Mouse (Mus musculus): Measurements from ENCODE around the gene March8. TPM values are rescaled to one million over a fixed set of nuclear protein-coding genes. Genes with fewer than 3 reads are reported as not detected.

March8 gene
- 68.5 and 68.9 TPM in 2 replicates for polyA plus RNA-seq (2015; fragmentation: Nextera tagmentation; extraction: Ambion mirVana)

- Histone ChIP-seq H3K27me3 (peaks cover 4% of the 10 kb centered on the region; the same call in 1 of the 2 replicates), H3K9ac (replicated peaks) (peak within 1 kb of the TSS; percentile 86), H3K9me3 (no peaks in the 10 kb centered on the region), H3K27ac (peak within 1 kb of the TSS; percentile 79), H3K36me3 (peaks cover 8% of the 10 kb centered on the region; the same call in 1 of the 2 replicates), H3K4me3 (replicated peaks) (peak within 1 kb of the TSS; percentile 93), H3K4me2 (replicated peaks) (peak within 1 kb of the TSS; percentile 61), H3K4me1 (replicated peaks) (peaks cover 19% of the 10 kb centered on the region)
- ATAC-seq, result peak; percentile 97
- under 1% methylated on average over 74 of the region's 75 CpGs for WGBS
Measured at GRCm38 (mm10) chr6:116337835-116338501, at the start of gene March8. Gene March8, plus strand, starts transcription at chr6:116338024.

GRCm38 (mm10) chr6:116311411-116311810 is 26.4 kb upstream of the March8 start:
- Histone ChIP-seq H3K36me3 (0 out of 2 replicates have a peak, but pooled peaks cover 4% of the 10 kb centered on the region), H3K4me1 (replicated peaks) (no peaks in the 10 kb centered on the region), H3K9me3 (no peaks in the 10 kb centered on the region), H3K4me3 (replicated peaks) (no peak overlapping the region), H3K27me3 (no peaks in the 10 kb centered on the region), H3K27ac (no peak overlapping the region), H3K4me2 (replicated peaks) (no peak overlapping the region), H3K9ac (replicated peaks) (no peak overlapping the region)
- ATAC-seq, result no peak
- WGBS, result 98% methylated on average over 2 of the region's 2 CpGs

GRCm38 (mm10) chr6:116319259-116319658 is 18.6 kb upstream of the March8 start:
- Histone ChIP-seq H3K27me3 (no peaks in the 10 kb centered on the region), H3K27ac (no peak overlapping the region), H3K4me2 (replicated peaks) (no peak overlapping the region), H3K4me3 (replicated peaks) (no peak overlapping the region), H3K36me3 (0 out of 2 replicates have a peak, but pooled peaks cover 2% of the 10 kb centered on the region), H3K4me1 (replicated peaks) (no peaks in the 10 kb centered on the region), H3K9me3 (no peaks in the 10 kb centered on the region), H3K9ac (replicated peaks) (no peak overlapping the region)
- 94% methylated on average over 3 of the region's 3 CpGs for WGBS
- no peak for ATAC-seq

GRCm38 (mm10) chr6:116326641-116327040 is 11.2 kb upstream of the March8 start:
- Histone ChIP-seq H3K4me1 (replicated peaks) (no peaks in the 10 kb centered on the region), H3K9ac (replicated peaks) (no peak overlapping the region), H3K36me3 (no peaks in the 10 kb centered on the region), H3K27ac (no peak overlapping the region), H3K27me3 (no peaks in the 10 kb centered on the region), H3K4me3 (replicated peaks) (no peak overlapping the region), H3K9me3 (no peaks in the 10 kb centered on the region), H3K4me2 (replicated peaks) (no peak overlapping the region)
- WGBS, result 83% methylated on average over 3 of the region's 3 CpGs
- ATAC-seq, result no peak

- no peak overlapping the region for H3K9ac ChIP-seq (replicated peaks)
- peaks cover 4% of the 10 kb centered on the region; the same call in 1 of the 2 replicates for H3K27me3 ChIP-seq
- H3K9me3 ChIP-seq, result no peaks in the 10 kb centered on the region
- ATAC-seq, result no peak
- H3K36me3 ChIP-seq, result no peaks in the 10 kb centered on the region
- no peak overlapping the region for H3K4me2 ChIP-seq (replicated peaks)
- H3K4me3 ChIP-seq (replicated peaks), result no peak overlapping the region
- WGBS, result 95% methylated on average over 2 of the region's 2 CpGs
- no peaks in the 10 kb centered on the region for H3K4me1 ChIP-seq (replicated peaks)
- H3K27ac ChIP-seq, result no peak overlapping the region
Measured at GRCm38 (mm10) chr6:116331396-116331795, 6.4 kb upstream of the March8 start.

- 4% methylated on average over 7 of the region's 7 CpGs for WGBS
- Histone ChIP-seq H3K9ac (replicated peaks) (peak overlapping the region; percentile 86), H3K27me3 (peaks cover 4% of the 10 kb centered on the region; the same call in 1 of the 2 replicates), H3K4me2 (replicated peaks) (peak overlapping the region; percentile 61), H3K27ac (peak overlapping the region; percentile 79; the same call in 1 of the 2 replicates), H3K4me3 (replicated peaks) (peak overlapping the region; percentile 93), H3K4me1 (replicated peaks) (peaks cover 19% of the 10 kb centered on the region), H3K9me3 (no peaks in the 10 kb centered on the region), H3K36me3 (peaks cover 8% of the 10 kb centered on the region; the same call in 1 of the 2 replicates)
- no peak for ATAC-seq
Measured at GRCm38 (mm10) chr6:116337466-116337834, 374 bp upstream of the March8 start.

GRCm38 (mm10) chr6:116338520-116338919 is 696 bp downstream of the March8 start:
- H3K27ac ChIP-seq, result peak overlapping the region; percentile 79; the same call in 1 of the 2 replicates

GRCm38 (mm10) chr6:116339088-116339487 is 1.3 kb downstream of the March8 start:
- WGBS, result 88% methylated on average over 5 of the region's 5 CpGs

More at GRCm38 (mm10) chr6:116338520-116338919, 696 bp downstream of the March8 start:
- Histone ChIP-seq H3K27me3 (peaks cover 4% of the 10 kb centered on the region; the same call in 1 of the 2 replicates), H3K4me3 (replicated peaks) (peak overlapping the region; percentile 93), H3K4me2 (replicated peaks) (peak overlapping the region; percentile 61), H3K9ac (replicated peaks) (peak overlapping the region; percentile 86), H3K9me3 (no peaks in the 10 kb centered on the region), H3K36me3 (peaks cover 8% of the 10 kb centered on the region; the same call in 1 of the 2 replicates), H3K4me1 (replicated peaks) (peaks cover 19% of the 10 kb centered on the region)
- 9% methylated on average over 8 of the region's 8 CpGs for WGBS
- ATAC-seq, result no peak

GRCm38 (mm10) chr6:116340521-116340920 is 2.7 kb downstream of the March8 start:
- ATAC-seq, result no peak
- peaks cover 4% of the 10 kb centered on the region; the same call in 1 of the 2 replicates for H3K27me3 ChIP-seq
- no peak overlapping the region for H3K27ac ChIP-seq
- 86% methylated on average over 1 of the region's 1 CpGs for WGBS
- peak overlapping the region; percentile 61 for H3K4me2 ChIP-seq (replicated peaks)
- no peak overlapping the region for H3K9ac ChIP-seq (replicated peaks)
- H3K4me3 ChIP-seq (replicated peaks), result peak overlapping the region; percentile 23; the same call in 1 of the 2 replicates
- H3K36me3 ChIP-seq, result peaks cover 8% of the 10 kb centered on the region; the same call in 1 of the 2 replicates
- peaks cover 19% of the 10 kb centered on the region for H3K4me1 ChIP-seq (replicated peaks)
- H3K9me3 ChIP-seq, result no peaks in the 10 kb centered on the region

More at GRCm38 (mm10) chr6:116339088-116339487, 1.3 kb downstream of the March8 start:
- H3K4me2 ChIP-seq (replicated peaks), result peak overlapping the region; percentile 61
- H3K27ac ChIP-seq, result no peak overlapping the region
- H3K36me3 ChIP-seq, result peaks cover 8% of the 10 kb centered on the region; the same call in 1 of the 2 replicates
- no peak overlapping the region for H3K9ac ChIP-seq (replicated peaks)
- H3K4me3 ChIP-seq (replicated peaks), result peak overlapping the region; percentile 93
- peaks cover 4% of the 10 kb centered on the region; the same call in 1 of the 2 replicates for H3K27me3 ChIP-seq
- peaks cover 19% of the 10 kb centered on the region for H3K4me1 ChIP-seq (replicated peaks)
- ATAC-seq, result no peak
- no peaks in the 10 kb centered on the region for H3K9me3 ChIP-seq

GRCm38 (mm10) chr6:116347953-116348352 is 10.1 kb downstream of the March8 start:
- H3K27me3 ChIP-seq, result no peaks in the 10 kb centered on the region
- WGBS, result 82% methylated on average over 2 of the region's 2 CpGs
- no peaks in the 10 kb centered on the region for H3K36me3 ChIP-seq
- no peak overlapping the region for H3K9ac ChIP-seq (replicated peaks)
- no peaks in the 10 kb centered on the region for H3K4me1 ChIP-seq (replicated peaks)
- no peaks in the 10 kb centered on the region for H3K9me3 ChIP-seq
- no peak overlapping the region for H3K4me2 ChIP-seq (replicated peaks)
- no peak overlapping the region for H3K4me3 ChIP-seq (replicated peaks)
- no peak for ATAC-seq
- H3K27ac ChIP-seq, result no peak overlapping the region

- no peak for ATAC-seq
- Histone ChIP-seq H3K9me3 (no peaks in the 10 kb centered on the region), H3K9ac (replicated peaks) (no peak overlapping the region), H3K4me3 (replicated peaks) (no peak overlapping the region), H3K36me3 (no peaks in the 10 kb centered on the region), H3K4me2 (replicated peaks) (no peak overlapping the region), H3K4me1 (replicated peaks) (no peaks in the 10 kb centered on the region), H3K27me3 (no peaks in the 10 kb centered on the region), H3K27ac (no peak overlapping the region)
- WGBS, result 88% methylated on average over 3 of the region's 3 CpGs
Measured at GRCm38 (mm10) chr6:116349997-116350396, 12.2 kb downstream of the March8 start.

- no peak for ATAC-seq
- 86% methylated on average over 6 of the region's 6 CpGs for WGBS
Measured at GRCm38 (mm10) chr6:116350643-116351042, 12.8 kb downstream of the March8 start.

More at GRCm38 (mm10) chr6:116350643-116351042, 12.8 kb downstream of the March8 start:
- Histone ChIP-seq H3K4me3 (replicated peaks) (no peak overlapping the region), H3K27ac (no peak overlapping the region), H3K27me3 (no peaks in the 10 kb centered on the region), H3K4me1 (replicated peaks) (no peaks in the 10 kb centered on the region), H3K9ac (replicated peaks) (no peak overlapping the region), H3K36me3 (no peaks in the 10 kb centered on the region), H3K9me3 (no peaks in the 10 kb centered on the region), H3K4me2 (replicated peaks) (no peak overlapping the region)

Measured in midbrain, embryonic 13.5 days (tissue).